Comparison of ENCODE assay signal across 17 mouse cellular contexts in the genomic region with DNA sequence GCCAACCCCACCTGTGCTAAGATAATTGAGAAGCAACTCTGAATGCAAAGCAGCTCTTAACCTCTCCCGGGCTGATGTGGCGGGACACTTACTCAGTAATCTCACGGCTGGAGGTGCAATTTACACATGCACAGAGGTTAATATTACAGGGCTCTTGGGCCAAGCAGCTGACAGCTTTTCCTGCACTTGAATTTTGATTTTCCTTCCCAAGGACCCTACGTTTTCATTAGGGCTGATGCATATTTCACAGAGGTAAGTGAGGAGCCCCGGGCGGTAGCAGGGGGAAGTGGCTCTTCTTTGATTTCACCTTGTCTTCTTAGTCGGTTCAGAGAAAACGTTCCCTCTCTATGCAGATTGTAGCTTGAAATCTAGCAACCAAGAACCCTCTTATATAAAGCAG.
"Had no signal": no experiment of that assay in that cellular context is flagged by ENCODE, and none has a peak within 500 bp of the region (broad histone marks: within the 10 kb centered on the region; RNA-seq: fewer than 3 reads in every experiment).

No protein-coding gene starts in this region.

- H3K27ac ChIP-seq: liver, embryonic 14.5 days; midbrain, embryonic 12.5 days; neural tube, embryonic 13.5 days; neural tube, embryonic 15.5 days had no signal

- H3K4me1 ChIP-seq: midbrain, embryonic 12.5 days; neural tube, embryonic 13.5 days; neural tube, embryonic 15.5 days had no signal

- H3K27me3 ChIP-seq: midbrain, embryonic 12.5 days; neural tube, embryonic 15.5 days had no signal

- DNase-seq: lung, adult 18-20 months; lung, embryonic 14.5 days; lung, postnatal 10 days; lung, postnatal 4 days; retina, postnatal 1 day; right cerebral cortex, adult 18-20 months; right cerebral cortex, postnatal 25 days; right cerebral cortex, postnatal 4 days; spleen, adult 18-20 months; thymus, adult 18-20 months; thymus, postnatal 14 days; thymus, postnatal 36 days had no signal

- H3K9ac ChIP-seq: liver, embryonic 14.5 days; lung, embryonic 14.5 days; midbrain, embryonic 12.5 days; neural tube, embryonic 13.5 days; neural tube, embryonic 15.5 days had no signal

- H3K4me3 ChIP-seq: midbrain, embryonic 12.5 days; myocyte; neural tube, embryonic 13.5 days; neural tube, embryonic 15.5 days had no signal

- H3K4me2 ChIP-seq: lung, embryonic 14.5 days; midbrain, embryonic 12.5 days; neural tube, embryonic 13.5 days; neural tube, embryonic 15.5 days had no signal

- H3K9me3 ChIP-seq: midbrain, embryonic 12.5 days; neural tube, embryonic 13.5 days; neural tube, embryonic 15.5 days had no signal

- H3K36me3 ChIP-seq: midbrain, embryonic 12.5 days; neural tube, embryonic 13.5 days; neural tube, embryonic 15.5 days had no signal
